Comparison of ENCODE assay signal across 8 mouse cellular contexts in the genomic region with DNA sequence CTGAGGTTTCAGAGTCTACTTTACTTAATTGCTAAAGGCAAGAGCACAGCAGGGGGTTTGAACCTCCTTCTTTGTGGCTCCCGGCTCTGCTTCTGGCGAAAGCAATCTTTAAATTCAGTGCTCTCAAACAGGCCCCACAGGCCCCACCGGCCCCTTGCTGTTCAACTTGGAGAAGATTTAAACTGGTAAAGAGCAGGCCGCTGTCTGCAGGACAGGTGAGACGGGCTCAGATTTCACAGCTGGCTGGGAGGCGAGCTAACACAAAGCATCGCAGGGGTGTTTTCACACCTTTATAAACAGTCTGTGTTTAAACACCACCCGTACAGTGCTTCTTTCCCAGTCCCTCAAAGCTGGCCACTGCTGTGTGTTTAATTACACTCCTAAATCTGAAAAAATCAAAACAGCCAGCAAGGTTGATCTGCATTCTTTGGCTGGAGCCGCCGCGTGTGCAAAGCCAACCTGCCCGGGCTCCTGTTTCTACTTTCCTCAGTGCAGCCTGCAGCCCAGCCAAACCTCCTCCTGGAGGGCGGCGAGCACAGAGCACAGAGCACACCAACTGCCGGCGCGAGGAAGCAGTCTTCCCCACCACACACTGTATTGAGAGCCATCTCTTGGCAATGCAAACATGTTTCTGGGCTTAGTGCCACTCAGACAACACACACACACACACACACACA.
DNase-seq lines count a peak whose midpoint lies in the region; ATAC-seq and TF ChIP-seq lines count a peak whose summit lies in the region.

No protein-coding gene starts in this region.

- H3K4me1 ChIP-seq in E14TG2a.4 (replicated peaks; ENCODE audit: low read depth, low read length), result peaks cover 95% of the 10 kb centered on the region
- H3K4me1 ChIP-seq in cerebellum, adult 2 months (ENCODE audit: control insufficient read depth, insufficient read depth, low read length), result peaks cover 10% of the 10 kb centered on the region; the same call in 1 of the 2 replicates
- H3K4me1 ChIP-seq in hindbrain, embryonic 10.5 days (replicated peaks), result peaks cover 54% of the 10 kb centered on the region
- H3K4me1 ChIP-seq in liver, embryonic 16.5 days (ENCODE audit: control insufficient read depth, low read depth, low read length), result peaks cover 16% of the 10 kb centered on the region
- H3K4me1 ChIP-seq in neural tube, embryonic 13.5 days (replicated peaks), result peaks cover 65% of the 10 kb centered on the region

- H3K27me3 ChIP-seq in E14TG2a.4 (ENCODE audit: insufficient read depth, low read length), result peaks cover 2% of the 10 kb centered on the region; the same call in 1 of the 2 replicates
- no peaks in the 10 kb centered on the region for H3K27me3 ChIP-seq in cerebellum, adult 2 months (ENCODE audit: control insufficient read depth, insufficient read depth, low read length)
- H3K27me3 ChIP-seq in hindbrain, embryonic 10.5 days (ENCODE audit: insufficient read depth, poor library complexity, severe bottlenecking), result peaks cover 7% of the 10 kb centered on the region; the same call in 1 of the 2 replicates
- no peaks in the 10 kb centered on the region for H3K27me3 ChIP-seq in liver, embryonic 16.5 days (ENCODE audit: control insufficient read depth, insufficient read depth, low read depth, low read length)
- no peaks in the 10 kb centered on the region for H3K27me3 ChIP-seq in neural tube, embryonic 13.5 days

- no peak overlapping the region for H3K4me2 ChIP-seq in liver, embryonic 16.5 days (ENCODE audit: low read depth, low read length)
- peak overlapping the region; percentile 33 for H3K4me2 ChIP-seq in neural tube, embryonic 13.5 days

- H3K27ac ChIP-seq in cerebellum, adult 2 months (ENCODE audit: insufficient read depth, low read length), result 0 out of 2 replicates have a peak overlapping the region, but pooled peaks have one; percentile 31
- peak overlapping the region; percentile 66 for H3K27ac ChIP-seq in hindbrain, embryonic 10.5 days
- H3K27ac ChIP-seq in liver, embryonic 16.5 days (ENCODE audit: low read length), result peak overlapping the region; percentile 11; the same call in 1 of the 2 replicates
- peak overlapping the region; percentile 78 for H3K27ac ChIP-seq in neural tube, embryonic 13.5 days (replicated peaks)

- H3K36me3 ChIP-seq in E14TG2a.4 (ENCODE audit: insufficient read depth, low read length), result peaks cover 4% of the 10 kb centered on the region; the same call in 1 of the 2 replicates
- H3K36me3 ChIP-seq in hindbrain, embryonic 10.5 days, result no peaks in the 10 kb centered on the region
- H3K36me3 ChIP-seq in liver, embryonic 16.5 days (ENCODE audit: control insufficient read depth, insufficient read depth), result no peaks in the 10 kb centered on the region
- no peaks in the 10 kb centered on the region for H3K36me3 ChIP-seq in neural tube, embryonic 13.5 days

- TF ChIP-seq CTCF in E14TG2a.4 (conservative IDR thresholded peaks at IDR 0.05; ENCODE audit: low read length), result no peak
- TF ChIP-seq CTCF in cerebellum, adult 2 months (IDR thresholded peaks at IDR 0.05; ENCODE audit: borderline replicate concordance, insufficient read depth, low read depth, low read length), result 0 out of 2 replicates have a peak, but pooled peaks have one; percentile 26

- H3K9me3 ChIP-seq in E14TG2a.4 (ENCODE audit: low read length), result no peaks in the 10 kb centered on the region
- H3K9me3 ChIP-seq in hindbrain, embryonic 10.5 days, result no peaks in the 10 kb centered on the region
- no peaks in the 10 kb centered on the region for H3K9me3 ChIP-seq in liver, embryonic 16.5 days (replicated peaks; ENCODE audit: control insufficient read depth, low read length)
- H3K9me3 ChIP-seq in neural tube, embryonic 13.5 days, result no peaks in the 10 kb centered on the region

- ATAC-seq in frontal cortex, adult (ENCODE audit: low TSS enrichment), result peak; percentile 91
- peak; percentile 84 for ATAC-seq in liver, embryonic 16.5 days (ENCODE audit: low read depth)
- peak; percentile 86 for ATAC-seq in neural tube, embryonic 13.5 days (ENCODE audit: low read depth)

- WGBS in cerebellum, adult 2 months, result 6% methylated on average over 17 of the region's 17 CpGs
- 6% methylated on average over 17 of the region's 17 CpGs for WGBS in hindbrain, embryonic 10.5 days
- 39% methylated on average over 17 of the region's 17 CpGs for WGBS in liver, embryonic 16.5 days (ENCODE audit: insufficient replicate concordance)
- 6% methylated on average over 17 of the region's 17 CpGs for WGBS in neural tube, embryonic 13.5 days

- peak; percentile 81 to 88 for DNase-seq in cerebellum, adult 2 months
- DNase-seq in hindbrain, embryonic 10.5 days (ENCODE audit: low spot score), result peak; percentile 53
- peak; percentile 77 to 86 for DNase-seq in layer of hippocampus, adult 18-20 months (ENCODE audit: low spot score in 2 of 2)
- DNase-seq in urinary bladder, adult 18-20 months (ENCODE audit: low spot score in 2 of 2), result peak; percentile 67 to 74

- no peak overlapping the region for H3K9ac ChIP-seq in liver, embryonic 16.5 days (ENCODE audit: low read depth, low read length)
- peak overlapping the region; percentile 56; the same call in 1 of the 2 replicates for H3K9ac ChIP-seq in neural tube, embryonic 13.5 days

- H3K4me3 ChIP-seq in E14TG2a.4 (replicated peaks; ENCODE audit: low read length), result peak overlapping the region; percentile 50
- peak overlapping the region; percentile 3 for H3K4me3 ChIP-seq in cerebellum, adult 2 months (replicated peaks; ENCODE audit: insufficient read depth, low read depth, low read length)
- peak overlapping the region; percentile 20; the same call in 1 of the 2 replicates for H3K4me3 ChIP-seq in hindbrain, embryonic 10.5 days
- H3K4me3 ChIP-seq in liver, embryonic 16.5 days (ENCODE audit: low read depth, low read length), result no peak overlapping the region
- no peak overlapping the region for H3K4me3 ChIP-seq in neural tube, embryonic 13.5 days

- TF ChIP-seq POLR2A in cerebellum, adult 2 months (IDR thresholded peaks at IDR 0.05; ENCODE audit: borderline replicate concordance, insufficient read depth, low read length), result 0 out of 2 replicates have a peak, but pooled peaks have one; percentile 15

Comparison
In these comparisons a context has a peak if more than half of its experiments do, and no peak if none do; other contexts are left out.
1. H3K4me3 ChIP-seq: peak in E14TG2a.4 (single experiment), cerebellum, adult 2 months (single experiment) and hindbrain, embryonic 10.5 days (single experiment); none in liver, embryonic 16.5 days (single experiment) and neural tube, embryonic 13.5 days (single experiment).
2. H3K27ac ChIP-seq: peak in every context shown above with its lines; median percentile 78 in neural tube, embryonic 13.5 days; 66 in hindbrain, embryonic 10.5 days; 31 in cerebellum, adult 2 months; 11 in liver, embryonic 16.5 days.
3. Peak in every context shown above with its lines, with median percentiles within 50 percentile points of each other: DNase-seq and ATAC-seq.